Mouse (Mus musculus): ENCODE data around the gene Asxl1. TPM values are rescaled to one million over a fixed set of nuclear protein-coding genes. Genes with fewer than 3 reads are reported as not detected.

Gene Asxl1
- polyA plus RNA-seq, 1 experiment: 56.2 TPM

- Histone ChIP-seq H3K4me1 (ENCODE audit: control insufficient read depth, insufficient read depth, low read length) (peaks cover 1% of the 10 kb centered on the region; the same call in 1 of the 2 replicates), H3K4me3 (replicated peaks; ENCODE audit: control insufficient read depth, low read depth, low read length) (no peak overlapping the region), H3K27ac (ENCODE audit: control insufficient read depth, insufficient read depth, low read depth, low read length, poor library complexity) (no peak overlapping the region)
- TF ChIP-seq POLR2A (IDR thresholded peaks at IDR 0.05; ENCODE audit: borderline replicate concordance, control insufficient read depth, low read depth, low read length): no peak
- no peak for TF ChIP-seq CTCF (IDR thresholded peaks at IDR 0.05; ENCODE audit: control insufficient read depth, insufficient read depth, low read length)
- 79% methylated on average over 6 of the region's 6 CpGs for WGBS
Observed at GRCm38 (mm10) chr2:153310228-153310627, 35.4 kb upstream of the Asxl1 start.

GRCm38 (mm10) chr2:153312884-153313283, 32.7 kb upstream of the Asxl1 start:
- peak overlapping the region; percentile 24; the same call in 1 of the 2 replicates for H3K27ac ChIP-seq (ENCODE audit: control insufficient read depth, insufficient read depth, low read depth, low read length, poor library complexity)
- WGBS: 56% methylated on average over 9 of the region's 9 CpGs
- H3K4me3 ChIP-seq (replicated peaks; ENCODE audit: control insufficient read depth, low read depth, low read length): no peak overlapping the region
- H3K4me1 ChIP-seq (ENCODE audit: control insufficient read depth, insufficient read depth, low read length): peaks cover 1% of the 10 kb centered on the region; the same call in 1 of the 2 replicates
- no peak for TF ChIP-seq POLR2A (IDR thresholded peaks at IDR 0.05; ENCODE audit: borderline replicate concordance, control insufficient read depth, low read depth, low read length)
- no peak for TF ChIP-seq CTCF (IDR thresholded peaks at IDR 0.05; ENCODE audit: control insufficient read depth, insufficient read depth, low read length)

GRCm38 (mm10) chr2:153318408-153318807, 27.2 kb upstream of the Asxl1 start:
- no peak overlapping the region for H3K4me3 ChIP-seq (replicated peaks; ENCODE audit: control insufficient read depth, low read depth, low read length)
- 81% methylated on average over 4 of the region's 4 CpGs for WGBS
- H3K4me1 ChIP-seq (ENCODE audit: control insufficient read depth, insufficient read depth, low read length): peaks cover 7% of the 10 kb centered on the region
- TF ChIP-seq CTCF (IDR thresholded peaks at IDR 0.05; ENCODE audit: control insufficient read depth, insufficient read depth, low read length) (no peak), POLR2A (IDR thresholded peaks at IDR 0.05; ENCODE audit: borderline replicate concordance, control insufficient read depth, low read depth, low read length) (no peak)
- H3K27ac ChIP-seq (ENCODE audit: control insufficient read depth, insufficient read depth, low read depth, low read length, poor library complexity): no peak overlapping the region

GRCm38 (mm10) chr2:153319036-153319643, 26.5 kb upstream of the Asxl1 start:
- Histone ChIP-seq H3K27ac (ENCODE audit: control insufficient read depth, insufficient read depth, low read depth, low read length, poor library complexity) (peak overlapping the region; percentile 86), H3K4me3 (replicated peaks; ENCODE audit: control insufficient read depth, low read depth, low read length) (no peak overlapping the region), H3K4me1 (ENCODE audit: control insufficient read depth, insufficient read depth, low read length) (peaks cover 7% of the 10 kb centered on the region)
- 17% methylated on average over 8 of the region's 8 CpGs for WGBS
- TF ChIP-seq CTCF (IDR thresholded peaks at IDR 0.05; ENCODE audit: control insufficient read depth, insufficient read depth, low read length): no peak
- peak; percentile 1; the same call in 1 of the 2 replicates for TF ChIP-seq POLR2A (IDR thresholded peaks at IDR 0.05; ENCODE audit: borderline replicate concordance, control insufficient read depth, low read depth, low read length)

- no peak overlapping the region for H3K27ac ChIP-seq (ENCODE audit: control insufficient read depth, insufficient read depth, low read depth, low read length, poor library complexity)
- H3K4me3 ChIP-seq (replicated peaks; ENCODE audit: control insufficient read depth, low read depth, low read length): no peak overlapping the region
- WGBS: 69% methylated on average over 9 of the region's 9 CpGs
- H3K4me1 ChIP-seq (ENCODE audit: control insufficient read depth, insufficient read depth, low read length): no peaks in the 10 kb centered on the region
- TF ChIP-seq POLR2A (IDR thresholded peaks at IDR 0.05; ENCODE audit: borderline replicate concordance, control insufficient read depth, low read depth, low read length) (no peak), CTCF (IDR thresholded peaks at IDR 0.05; ENCODE audit: control insufficient read depth, insufficient read depth, low read length) (no peak)
Observed at GRCm38 (mm10) chr2:153325706-153326376, 19.8 kb upstream of the Asxl1 start.

- Histone ChIP-seq H3K4me1 (ENCODE audit: control insufficient read depth, insufficient read depth, low read length) (peaks cover 4% of the 10 kb centered on the region), H3K27ac (ENCODE audit: control insufficient read depth, insufficient read depth, low read depth, low read length, poor library complexity) (no peak overlapping the region), H3K4me3 (replicated peaks; ENCODE audit: control insufficient read depth, low read depth, low read length) (no peak overlapping the region)
- TF ChIP-seq POLR2A (IDR thresholded peaks at IDR 0.05; ENCODE audit: borderline replicate concordance, control insufficient read depth, low read depth, low read length): no peak
- no peak for TF ChIP-seq CTCF (IDR thresholded peaks at IDR 0.05; ENCODE audit: control insufficient read depth, insufficient read depth, low read length)
- 89% methylated on average over 5 of the region's 5 CpGs for WGBS
Observed at GRCm38 (mm10) chr2:153332271-153332670, 13.4 kb upstream of the Asxl1 start.

GRCm38 (mm10) chr2:153332981-153333380, 12.6 kb upstream of the Asxl1 start:
- H3K27ac ChIP-seq (ENCODE audit: control insufficient read depth, insufficient read depth, low read depth, low read length, poor library complexity): no peak overlapping the region
- H3K4me3 ChIP-seq (replicated peaks; ENCODE audit: control insufficient read depth, low read depth, low read length): no peak overlapping the region
- no peak for TF ChIP-seq POLR2A (IDR thresholded peaks at IDR 0.05; ENCODE audit: borderline replicate concordance, control insufficient read depth, low read depth, low read length)
- TF ChIP-seq CTCF (IDR thresholded peaks at IDR 0.05; ENCODE audit: control insufficient read depth, insufficient read depth, low read length): no peak
- WGBS: 75% methylated on average over 3 of the region's 3 CpGs
- H3K4me1 ChIP-seq (ENCODE audit: control insufficient read depth, insufficient read depth, low read length): peaks cover 4% of the 10 kb centered on the region

- no peak overlapping the region for H3K4me3 ChIP-seq (replicated peaks; ENCODE audit: control insufficient read depth, low read depth, low read length)
- 70% methylated on average over 6 of the region's 6 CpGs for whole genome bisulfite sequencing
- TF ChIP-seq CTCF (IDR thresholded peaks at IDR 0.05; ENCODE audit: control insufficient read depth, insufficient read depth, low read length): no peak
- no peak for TF ChIP-seq POLR2A (IDR thresholded peaks at IDR 0.05; ENCODE audit: borderline replicate concordance, control insufficient read depth, low read depth, low read length)
- peaks cover 4% of the 10 kb centered on the region for H3K4me1 ChIP-seq (ENCODE audit: control insufficient read depth, insufficient read depth, low read length)
- H3K27ac ChIP-seq (ENCODE audit: control insufficient read depth, insufficient read depth, low read depth, low read length, poor library complexity): no peak overlapping the region
Observed at GRCm38 (mm10) chr2:153333822-153334232, 11.8 kb upstream of the Asxl1 start.
